29 mouse cellular contexts compared by ENCODE assay signal in genomic region chr1:126518067-126518466, GRCm38 (mm10).
DNase-seq lines count a peak whose midpoint lies in the region; ATAC-seq and TF ChIP-seq lines count a peak whose summit lies in the region.
"Had no signal": no experiment of that assay in that cellular context is flagged by ENCODE, and none has a peak within 500 bp of the region (broad histone marks: within the 10 kb centered on the region; RNA-seq: fewer than 3 reads in every experiment).

No protein-coding gene starts in this region.

- no peaks in the 10 kb centered on the region for H3K27me3 ChIP-seq in hindbrain, postnatal 0 days (ENCODE audit: insufficient read depth, low read length)
- H3K27me3 ChIP-seq in hindbrain, embryonic 14.5 days (ENCODE audit: control insufficient read depth, insufficient read depth, low read length), result no peaks in the 10 kb centered on the region
- no peaks in the 10 kb centered on the region for H3K27me3 ChIP-seq in midbrain, postnatal 0 days (ENCODE audit: insufficient read depth, low read length)
- no peaks in the 10 kb centered on the region for H3K27me3 ChIP-seq in midbrain, embryonic 15.5 days (replicated peaks)
- H3K27me3 ChIP-seq: CH12.LX; embryonic facial prominence, embryonic 13.5 days; embryonic facial prominence, embryonic 15.5 days; forebrain, embryonic 12.5 days; Patski had no signal

- no peak overlapping the region for H3K4me2 ChIP-seq in hindbrain, postnatal 0 days (ENCODE audit: low read depth, low read length)
- no peak overlapping the region for H3K4me2 ChIP-seq in hindbrain, embryonic 14.5 days (replicated peaks)
- no peak overlapping the region for H3K4me2 ChIP-seq in midbrain, postnatal 0 days (ENCODE audit: low read depth, low read length, poor library complexity, severe bottlenecking)
- no peak overlapping the region for H3K4me2 ChIP-seq in midbrain, embryonic 15.5 days
- H3K4me2 ChIP-seq: embryonic facial prominence, embryonic 13.5 days; embryonic facial prominence, embryonic 15.5 days; forebrain, embryonic 12.5 days had no signal

- peak; percentile 58 for DNase-seq in heart, adult 11 months
- DNase-seq in heart, adult 9 months (ENCODE audit: low spot score in 2 of 2), result no peak
- DNase-seq in hindbrain, postnatal 0 days (ENCODE audit: low spot score), result peak; percentile 9
- DNase-seq in hindbrain, embryonic 14.5 days (ENCODE audit: low spot score), result no peak
- DNase-seq in midbrain, postnatal 0 days (ENCODE audit: low spot score), result peak; percentile 32
- DNase-seq: adrenal gland, adult 8-10 months; adrenal gland, postnatal 14 days; adrenal gland, postnatal 36 days; B cell, adult 2 months; cerebellum, adult 11 months; cerebellum, adult 18-20 months; cerebellum, adult 8-10 months; cerebellum, adult 9-11 months; cerebellum, postnatal 14 days; cerebellum, postnatal 36 days; embryo, embryonic 11 days had no signal

- H3K4me1 ChIP-seq in hindbrain, postnatal 0 days (ENCODE audit: insufficient read depth, low read length), result 0 out of 2 replicates have a peak, but pooled peaks cover 2% of the 10 kb centered on the region
- H3K4me1 ChIP-seq in hindbrain, embryonic 14.5 days (replicated peaks; ENCODE audit: control insufficient read depth, insufficient read depth, low read length), result no peaks in the 10 kb centered on the region
- no peaks in the 10 kb centered on the region for H3K4me1 ChIP-seq in midbrain, postnatal 0 days (ENCODE audit: insufficient read depth, low read length)
- no peaks in the 10 kb centered on the region for H3K4me1 ChIP-seq in midbrain, embryonic 15.5 days
- H3K4me1 ChIP-seq: embryonic facial prominence, embryonic 13.5 days; embryonic facial prominence, embryonic 15.5 days; forebrain, embryonic 12.5 days had no signal

- H3K4me3 ChIP-seq in hindbrain, postnatal 0 days (ENCODE audit: low read length), result no peak overlapping the region
- H3K4me3 ChIP-seq in hindbrain, embryonic 14.5 days (replicated peaks; ENCODE audit: low read length), result no peak overlapping the region
- H3K4me3 ChIP-seq in midbrain, postnatal 0 days (ENCODE audit: low read depth, low read length), result no peak overlapping the region
- H3K4me3 ChIP-seq in midbrain, embryonic 15.5 days, result no peak overlapping the region
- H3K4me3 ChIP-seq: embryonic facial prominence, embryonic 13.5 days; embryonic facial prominence, embryonic 15.5 days; erythroblast, embryonic 14.5 days; forebrain, embryonic 10.5 days; forebrain, embryonic 12.5 days had no signal

- H3K27ac ChIP-seq in hindbrain, postnatal 0 days, result no peak overlapping the region
- H3K27ac ChIP-seq in hindbrain, embryonic 14.5 days, result no peak overlapping the region
- H3K27ac ChIP-seq in midbrain, postnatal 0 days (ENCODE audit: low read depth, low read length), result no peak overlapping the region
- H3K27ac ChIP-seq in midbrain, embryonic 15.5 days, result no peak overlapping the region
- H3K27ac ChIP-seq: embryonic facial prominence, embryonic 13.5 days; embryonic facial prominence, embryonic 15.5 days; forebrain, embryonic 10.5 days; forebrain, embryonic 12.5 days had no signal

- no peaks in the 10 kb centered on the region for H3K9me3 ChIP-seq in hindbrain, postnatal 0 days (ENCODE audit: low read length)
- no peaks in the 10 kb centered on the region for H3K9me3 ChIP-seq in hindbrain, embryonic 14.5 days (ENCODE audit: control insufficient read depth, low read length)
- no peaks in the 10 kb centered on the region for H3K9me3 ChIP-seq in midbrain, postnatal 0 days (ENCODE audit: low read length)
- no peaks in the 10 kb centered on the region for H3K9me3 ChIP-seq in midbrain, embryonic 15.5 days
- H3K9me3 ChIP-seq: embryonic facial prominence, embryonic 13.5 days; embryonic facial prominence, embryonic 15.5 days; forebrain, embryonic 10.5 days; forebrain, embryonic 12.5 days had no signal

- TF ChIP-seq CTCF in hindbrain, postnatal 0 days (IDR thresholded peaks at IDR 0.05; ENCODE audit: low read depth), result no peak
- no peak for TF ChIP-seq CTCF in midbrain, postnatal 0 days (IDR thresholded peaks at IDR 0.05)

- no peak overlapping the region for H3K9ac ChIP-seq in hindbrain, postnatal 0 days (replicated peaks; ENCODE audit: low read length)
- H3K9ac ChIP-seq in hindbrain, embryonic 14.5 days, result no peak overlapping the region
- H3K9ac ChIP-seq in midbrain, postnatal 0 days (replicated peaks; ENCODE audit: low read length, poor library complexity, severe bottlenecking), result no peak overlapping the region
- no peak overlapping the region for H3K9ac ChIP-seq in midbrain, embryonic 15.5 days
- H3K9ac ChIP-seq: embryonic facial prominence, embryonic 13.5 days; embryonic facial prominence, embryonic 15.5 days; forebrain, embryonic 12.5 days had no signal

- no peak for ATAC-seq in hindbrain, postnatal 0 days
- no peak for ATAC-seq in hindbrain, embryonic 14.5 days (ENCODE audit: low FRiP score)
- ATAC-seq in midbrain, postnatal 0 days (ENCODE audit: low FRiP score), result no peak
- no peak for ATAC-seq in midbrain, embryonic 15.5 days (replicated peaks)
- no peak for ATAC-seq in megakaryocyte-erythroid progenitor cell, adult 5-6 weeks (replicated peaks; ENCODE audit: low FRiP score, low TSS enrichment, poor library complexity, severe bottlenecking)
- ATAC-seq: activated CD4-positive, CD25-positive, alpha-beta regulatory T cell, adult 4 months; CD4-positive, CD25-positive, alpha-beta regulatory T cell, adult 4 months; forebrain, embryonic 14.5 days; Patski had no signal

- no peaks in the 10 kb centered on the region for H3K36me3 ChIP-seq in hindbrain, postnatal 0 days (ENCODE audit: insufficient read depth, low read length)
- H3K36me3 ChIP-seq in hindbrain, embryonic 14.5 days (replicated peaks; ENCODE audit: control insufficient read depth, insufficient read depth), result no peaks in the 10 kb centered on the region
- no peaks in the 10 kb centered on the region for H3K36me3 ChIP-seq in midbrain, postnatal 0 days (ENCODE audit: insufficient read depth, low read length)
- no peaks in the 10 kb centered on the region for H3K36me3 ChIP-seq in midbrain, embryonic 15.5 days (replicated peaks)
- H3K36me3 ChIP-seq: embryonic facial prominence, embryonic 13.5 days; embryonic facial prominence, embryonic 15.5 days; forebrain, embryonic 10.5 days; forebrain, embryonic 12.5 days; G1E had no signal

- 57% methylated on average over 3 of the region's 3 CpGs for WGBS in hindbrain, postnatal 0 days
- 83% methylated on average over 3 of the region's 3 CpGs for WGBS in hindbrain, embryonic 14.5 days
- WGBS in midbrain, postnatal 0 days, result 79% methylated on average over 3 of the region's 3 CpGs
- WGBS in midbrain, embryonic 15.5 days, result 66% methylated on average over 3 of the region's 3 CpGs

Comparison
In these comparisons a context has a peak if more than half of its experiments do, and no peak if none do; other contexts are left out.
1. DNase-seq: peak in heart, adult 11 months (single experiment), hindbrain, postnatal 0 days (single experiment) and midbrain, postnatal 0 days (single experiment); none in heart, adult 9 months (0 of 2) and hindbrain, embryonic 14.5 days (single experiment).